Mouse (Mus musculus): Measurements from ENCODE around the gene 1500009C09Rik. TPM values are rescaled to one million over a fixed set of nuclear protein-coding genes. Genes with fewer than 3 reads are reported as not detected.
A peak's percentile ranks its signal among the peaks of the same experiment; 100 is the strongest.

1500009C09Rik gene
- polyA plus RNA-seq (2014; fragmentation: Nextera tagmentation; extraction: Ambion mirVana) = 0.35 and 0.45 TPM in 2 replicates

DNA sequence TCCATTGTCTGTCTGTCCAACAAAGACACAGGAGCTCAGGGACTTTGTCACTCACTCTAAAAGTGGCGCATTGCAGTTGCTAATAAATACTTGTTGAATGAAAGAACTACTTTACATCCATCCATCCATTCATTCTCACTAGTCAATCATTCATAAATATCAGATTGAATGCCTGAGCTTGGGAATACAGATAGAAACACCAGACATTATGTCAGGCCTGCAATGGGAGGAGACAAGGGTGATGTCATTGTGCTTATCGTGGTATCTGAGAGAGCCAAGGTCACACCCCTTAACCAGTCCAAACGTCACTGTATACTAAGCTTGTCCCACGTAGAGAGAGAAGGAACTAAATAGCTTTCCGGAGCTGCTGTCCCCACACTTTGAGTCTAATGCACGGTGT, at the start of gene 1500009C09Rik:
Gene 1500009C09Rik, plus strand, starts transcription at position 301 of the 400 bp plus-strand sequence.
- Histone ChIP-seq H3K4me2 (ENCODE audit: low read depth, low read length) (no peak within 1 kb of the TSS), H3K4me1 (ENCODE audit: control insufficient read depth, insufficient read depth, low read length) (peaks cover 4% of the 10 kb centered on the region; the same call in 1 of the 2 replicates), H3K4me3 (ENCODE audit: low read depth, low read length) (no peak within 1 kb of the TSS), H3K27me3 (ENCODE audit: control insufficient read depth, insufficient read depth, low read length) (no peaks in the 10 kb centered on the region), H3K36me3 (replicated peaks; ENCODE audit: control insufficient read depth, insufficient read depth, low read depth, low read length) (no peaks in the 10 kb centered on the region), H3K9ac (replicated peaks; ENCODE audit: low read length) (no peak within 1 kb of the TSS), H3K27ac (replicated peaks; ENCODE audit: low read depth, low read length) (no peak within 1 kb of the TSS), H3K9me3 (replicated peaks; ENCODE audit: control insufficient read depth, low read length) (no peaks in the 10 kb centered on the region)
- DNase-seq (ENCODE audit: low spot score) (no peak), ATAC-seq (replicated peaks; ENCODE audit: insufficient number of reproducible peaks, low FRiP score, low TSS enrichment, low read depth) (no peak)
- 89% methylated on average over 6 of the region's 6 CpGs for WGBS

DNA sequence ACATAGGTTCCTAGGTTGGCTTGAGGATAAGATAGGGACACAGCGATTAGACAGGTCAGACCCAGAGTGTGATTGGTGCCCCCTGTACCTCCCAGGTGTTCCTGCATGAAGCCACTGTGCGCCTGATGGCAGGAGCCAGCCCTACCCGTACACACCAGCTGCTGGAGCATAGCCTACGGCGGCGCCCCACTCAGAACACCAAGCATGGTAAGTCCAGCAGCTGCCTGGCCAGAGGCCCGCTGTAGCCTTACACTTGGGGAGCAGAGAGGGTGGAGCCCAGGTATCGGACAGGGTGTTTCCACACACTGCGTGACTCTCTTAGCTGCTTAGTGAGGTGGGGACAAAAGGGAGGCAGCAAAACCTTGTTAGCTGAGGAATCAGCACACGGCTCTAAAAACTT, 49.1 kb upstream of the 1500009C09Rik start:
- WGBS = 92% methylated on average over 10 of the region's 10 CpGs
- H3K36me3 ChIP-seq (replicated peaks; ENCODE audit: control insufficient read depth, insufficient read depth, low read depth, low read length) = peaks cover 26% of the 10 kb centered on the region
- no peak overlapping the region for H3K4me2 ChIP-seq (ENCODE audit: low read depth, low read length)
- H3K4me3 ChIP-seq (ENCODE audit: low read depth, low read length) = no peak overlapping the region
- no peak overlapping the region for H3K27ac ChIP-seq (replicated peaks; ENCODE audit: low read depth, low read length)
- ATAC-seq (replicated peaks; ENCODE audit: insufficient number of reproducible peaks, low FRiP score, low TSS enrichment, low read depth) (no peak), DNase-seq (ENCODE audit: low spot score) (no peak)
- H3K4me1 ChIP-seq (ENCODE audit: control insufficient read depth, insufficient read depth, low read length) = no peaks in the 10 kb centered on the region; the same call in 1 of the 2 replicates
- peaks cover 28% of the 10 kb centered on the region for H3K27me3 ChIP-seq (ENCODE audit: control insufficient read depth, insufficient read depth, low read length)
- no peaks in the 10 kb centered on the region for H3K9me3 ChIP-seq (replicated peaks; ENCODE audit: control insufficient read depth, low read length)
- H3K9ac ChIP-seq (replicated peaks; ENCODE audit: low read length) = no peak overlapping the region

DNA sequence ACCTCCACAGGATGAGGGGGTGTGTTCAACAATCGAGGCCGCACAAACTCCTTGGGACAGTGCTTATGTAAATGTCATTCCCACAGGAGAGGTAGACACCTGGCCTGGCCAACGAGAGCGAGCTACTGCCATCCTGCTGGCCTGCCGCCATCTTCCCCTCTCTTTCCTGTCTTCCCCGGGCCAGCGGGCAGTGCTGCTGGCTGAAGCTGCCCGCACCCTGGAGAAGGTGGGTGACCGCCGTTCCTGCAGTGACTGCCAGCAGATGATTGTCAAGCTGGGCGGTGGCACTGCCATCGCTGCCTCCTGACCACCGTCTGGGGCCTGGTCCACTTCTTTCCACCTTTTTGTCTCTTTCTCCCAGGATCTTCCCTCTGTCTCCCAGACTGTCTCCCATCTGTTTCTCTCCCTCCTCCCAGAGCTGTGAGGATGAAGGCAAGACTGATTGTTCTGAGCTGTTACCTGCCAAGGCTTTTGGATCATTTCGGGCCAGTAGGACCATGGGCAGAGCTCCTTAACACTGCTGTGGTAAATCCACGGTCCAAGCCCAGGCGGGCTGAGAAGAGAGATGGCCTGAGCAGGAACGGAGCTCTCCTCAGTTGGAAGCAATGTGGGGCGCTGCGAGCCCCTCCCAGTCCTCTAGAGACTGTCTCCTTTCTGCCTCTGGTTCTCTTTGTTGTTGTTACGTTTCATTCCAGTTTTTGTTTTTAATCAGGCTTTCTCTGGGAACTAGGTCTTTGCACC, 48.4 kb upstream of the 1500009C09Rik start:
- no peak overlapping the region for H3K27ac ChIP-seq (replicated peaks; ENCODE audit: low read depth, low read length)
- H3K4me3 ChIP-seq (ENCODE audit: low read depth, low read length) = no peak overlapping the region
- no peak overlapping the region for H3K4me2 ChIP-seq (ENCODE audit: low read depth, low read length)
- DNase-seq (ENCODE audit: low spot score) (no peak), ATAC-seq (replicated peaks; ENCODE audit: insufficient number of reproducible peaks, low FRiP score, low TSS enrichment, low read depth) (no peak)
- peaks cover 24% of the 10 kb centered on the region for H3K36me3 ChIP-seq (replicated peaks; ENCODE audit: control insufficient read depth, insufficient read depth, low read depth, low read length)
- 74% methylated on average over 20 of the region's 20 CpGs for WGBS
- H3K27me3 ChIP-seq (ENCODE audit: control insufficient read depth, insufficient read depth, low read length) = peaks cover 32% of the 10 kb centered on the region
- H3K9ac ChIP-seq (replicated peaks; ENCODE audit: low read length) = no peak overlapping the region
- H3K9me3 ChIP-seq (replicated peaks; ENCODE audit: control insufficient read depth, low read length) = no peaks in the 10 kb centered on the region
- no peaks in the 10 kb centered on the region; the same call in 1 of the 2 replicates for H3K4me1 ChIP-seq (ENCODE audit: control insufficient read depth, insufficient read depth, low read length)

GRCm38 (mm10) chr15:82204680-82205371, 47.4 kb upstream of the 1500009C09Rik start:
- ATAC-seq (replicated peaks; ENCODE audit: insufficient number of reproducible peaks, low FRiP score, low TSS enrichment, low read depth) = no peak
- Histone ChIP-seq H3K4me1 (ENCODE audit: control insufficient read depth, insufficient read depth, low read length) (no peaks in the 10 kb centered on the region; the same call in 1 of the 2 replicates), H3K4me2 (ENCODE audit: low read depth, low read length) (no peak overlapping the region), H3K9ac (replicated peaks; ENCODE audit: low read length) (no peak overlapping the region), H3K9me3 (replicated peaks; ENCODE audit: control insufficient read depth, low read length) (no peaks in the 10 kb centered on the region), H3K27ac (replicated peaks; ENCODE audit: low read depth, low read length) (no peak overlapping the region), H3K4me3 (ENCODE audit: low read depth, low read length) (no peak overlapping the region), H3K36me3 (replicated peaks; ENCODE audit: control insufficient read depth, insufficient read depth, low read depth, low read length) (peaks cover 19% of the 10 kb centered on the region), H3K27me3 (ENCODE audit: control insufficient read depth, insufficient read depth, low read length) (peaks cover 39% of the 10 kb centered on the region)
- WGBS = 50% methylated on average over 10 of the region's 10 CpGs
- no peak for DNase-seq (ENCODE audit: low spot score)

GRCm38 (mm10) chr15:82206365-82207104, 45.7 kb upstream of the 1500009C09Rik start:
- DNase-seq (ENCODE audit: low spot score) (no peak), ATAC-seq (replicated peaks; ENCODE audit: insufficient number of reproducible peaks, low FRiP score, low TSS enrichment, low read depth) (peak; percentile 49; the same call in 1 of the 2 replicates)
- Histone ChIP-seq H3K9me3 (replicated peaks; ENCODE audit: control insufficient read depth, low read length) (no peaks in the 10 kb centered on the region), H3K27ac (replicated peaks; ENCODE audit: low read depth, low read length) (no peak overlapping the region), H3K27me3 (ENCODE audit: control insufficient read depth, insufficient read depth, low read length) (peaks cover 56% of the 10 kb centered on the region), H3K36me3 (replicated peaks; ENCODE audit: control insufficient read depth, insufficient read depth, low read depth, low read length) (peaks cover 10% of the 10 kb centered on the region), H3K4me3 (ENCODE audit: low read depth, low read length) (no peak overlapping the region), H3K4me1 (ENCODE audit: control insufficient read depth, insufficient read depth, low read length) (no peaks in the 10 kb centered on the region; the same call in 1 of the 2 replicates), H3K9ac (replicated peaks; ENCODE audit: low read length) (no peak overlapping the region), H3K4me2 (ENCODE audit: low read depth, low read length) (no peak overlapping the region)
- WGBS = 54% methylated on average over 9 of the region's 9 CpGs

- no peak for DNase-seq (ENCODE audit: low spot score)
- Histone ChIP-seq H3K27ac (replicated peaks; ENCODE audit: low read depth, low read length) (no peak overlapping the region), H3K4me3 (ENCODE audit: low read depth, low read length) (no peak overlapping the region), H3K9me3 (replicated peaks; ENCODE audit: control insufficient read depth, low read length) (no peaks in the 10 kb centered on the region), H3K27me3 (ENCODE audit: control insufficient read depth, insufficient read depth, low read length) (peaks cover 61% of the 10 kb centered on the region), H3K4me2 (ENCODE audit: low read depth, low read length) (no peak overlapping the region), H3K4me1 (ENCODE audit: control insufficient read depth, insufficient read depth, low read length) (peaks cover 3% of the 10 kb centered on the region), H3K9ac (replicated peaks; ENCODE audit: low read length) (no peak overlapping the region), H3K36me3 (replicated peaks; ENCODE audit: control insufficient read depth, insufficient read depth, low read depth, low read length) (peaks cover 8% of the 10 kb centered on the region)
- no peak for ATAC-seq (replicated peaks; ENCODE audit: insufficient number of reproducible peaks, low FRiP score, low TSS enrichment, low read depth)
- 10% methylated on average over 34 of the region's 34 CpGs for WGBS
Measured at GRCm38 (mm10) chr15:82207105-82207459, 45.1 kb upstream of the 1500009C09Rik start.

- DNase-seq (ENCODE audit: low spot score) (no peak), ATAC-seq (replicated peaks; ENCODE audit: insufficient number of reproducible peaks, low FRiP score, low TSS enrichment, low read depth) (no peak)
- WGBS = 8% methylated on average over 30 of the region's 30 CpGs
- no peak overlapping the region for H3K9ac ChIP-seq (replicated peaks; ENCODE audit: low read length)
- no peak overlapping the region for H3K4me2 ChIP-seq (ENCODE audit: low read depth, low read length)
- no peak overlapping the region for H3K27ac ChIP-seq (replicated peaks; ENCODE audit: low read depth, low read length)
- peaks cover 3% of the 10 kb centered on the region for H3K4me1 ChIP-seq (ENCODE audit: control insufficient read depth, insufficient read depth, low read length)
- peaks cover 7% of the 10 kb centered on the region for H3K36me3 ChIP-seq (replicated peaks; ENCODE audit: control insufficient read depth, insufficient read depth, low read depth, low read length)
- peaks cover 67% of the 10 kb centered on the region for H3K27me3 ChIP-seq (ENCODE audit: control insufficient read depth, insufficient read depth, low read length)
- no peak overlapping the region for H3K4me3 ChIP-seq (ENCODE audit: low read depth, low read length)
- no peaks in the 10 kb centered on the region for H3K9me3 ChIP-seq (replicated peaks; ENCODE audit: control insufficient read depth, low read length)
Measured at GRCm38 (mm10) chr15:82207504-82208219, 44.5 kb upstream of the 1500009C09Rik start.

All from embryonic facial prominence, embryonic 11.5 days (tissue).